Mouse (Mus musculus) Patski (cell line): ENCODE measurements around the gene Plk5. TPM values are rescaled to one million over a fixed set of nuclear protein-coding genes. Genes with fewer than 3 reads are reported as not detected.

Experiments
- ATAC-seq: fragments of 100-300 bp; one replicate; pipeline ENCODE4 v1.8.0; 2021
- CTCF ChIA-PET: fragments of 350-600 bp; sonication (Branson Sonifier 250); formaldehyde crosslinking; loops from one replicate; lab custom pipeline; 2022; ENCODE audit warnings: inconsistent platforms; lab: Charles Lee
- POLR2A ChIA-PET: fragments of 350-600 bp; sonication (Branson Sonifier 250); formaldehyde crosslinking; loops from one replicate; lab custom pipeline; 2022; ENCODE audit warnings: antibody characterized with exemption, inconsistent platforms; lab: Charles Lee
- DNase-seq: peaks from one replicate; pipeline ENCODE4 v3.0.0-alpha.2; 2011; ENCODE audit warnings: low read depth, low spot score
- H3K27me3 ChIP-seq: fragments of 371-371 bp; one replicate; pipeline ENCODE4 v1.5.1; 2021
- CTCF ChIP-seq: fragments of 100-300 bp; IDR thresholded peaks from one replicate; pipeline ENCODE4 v1.5.1; 2021
- in situ Hi-C: fragments of 300-500 bp; cut with MboI; formaldehyde crosslinking; loops from 3 replicates; pipeline ENCODE4 v1.11.1; 2018; ENCODE audit warnings: low pct_unique_long_range_greater_than_20kb, mixed read lengths
- polyA plus RNA-seq: library from polyadenylated mRNA; unstranded; gene quantifications from one replicate; pipeline ENCODE4 v1.2.3, GENCODE M21; 2021

The Plk5 gene
- polyA plus RNA-seq, 1 experiment from 2014 or later, result 0.62 TPM

GRCm38 (mm10) chr10:80374063-80374462 is 17.8 kb downstream of the Plk5 start:
- ChIA-PET CTCF (interaction anchor here (0.8 to 2.4 kb wide), 4 partner anchors 10 to 33 kb away, joined by 4 to 9 read pairs (median 6); no protein-coding TSS in a partner anchor), POLR2A (no interaction called here)
- no peaks in the 10 kb centered on the region for H3K27me3 ChIP-seq
- ATAC-seq, result no peak
- DNase-seq, result no peak
- TF ChIP-seq CTCF, result no peak
- in situ Hi-C loops, result loop anchor here (25.0 kb wide), 1 partner anchor 138 kb away; no protein-coding TSS in a partner anchor

GRCm38 (mm10) chr10:80376160-80376559 is 19.9 kb downstream of the Plk5 start:
- TF ChIP-seq CTCF, result no peak
- no peaks in the 10 kb centered on the region for H3K27me3 ChIP-seq
- CTCF ChIA-PET, result interaction anchor here (0.6 to 3.0 kb wide), 5 partner anchors 10 to 61 kb away, joined by 3 to 10 read pairs (median 3); partner anchors contain the start of gene Uqcr11
- DNase-seq (no peak), ATAC-seq (no peak)
- POLR2A ChIA-PET, result interaction anchor here (0.5 to 0.7 kb wide), 2 partner anchors 26 to 208 kb away, joined by 3 to 5 read pairs; no protein-coding TSS in a partner anchor
- in situ Hi-C loops, result no loop called here

GRCm38 (mm10) chr10:80377716-80378115 is 21.5 kb downstream of the Plk5 start:
- ChIA-PET CTCF (interaction anchor here (1.6 to 3.0 kb wide), 3 partner anchors 9 to 83 kb away, joined by 3 to 10 read pairs (median 9); no protein-coding TSS in a partner anchor), POLR2A (no interaction called here)
- DNase-seq (no peak), ATAC-seq (no peak)
- in situ Hi-C loops, result no loop called here
- no peak for TF ChIP-seq CTCF
- no peaks in the 10 kb centered on the region for H3K27me3 ChIP-seq

GRCm38 (mm10) chr10:80382641-80383365 is 26.5 kb downstream of the Plk5 start:
- CTCF ChIA-PET, result interaction anchor here (1.0 to 2.2 kb wide), 4 partner anchors 8 to 124 kb away, joined by 3 to 7 read pairs (median 4); no protein-coding TSS in a partner anchor
- in situ Hi-C loops, result no loop called here
- ATAC-seq, result no peak
- no peak for DNase-seq
- no peaks in the 10 kb centered on the region for H3K27me3 ChIP-seq
- no peak for TF ChIP-seq CTCF
- POLR2A ChIA-PET, result interaction anchor here (1.2 kb wide), 1 partner anchor 10 kb away, joined by 3 read pairs; no protein-coding TSS in a partner anchor

GRCm38 (mm10) chr10:80383431-80383830 is 27.2 kb downstream of the Plk5 start:
- DNase-seq (no peak), ATAC-seq (no peak)
- H3K27me3 ChIP-seq, result no peaks in the 10 kb centered on the region
- ChIA-PET CTCF (interaction anchor here (1.0 to 2.2 kb wide), 6 partner anchors 9 to 123 kb away, joined by 3 to 10 read pairs (median 4); no protein-coding TSS in a partner anchor), POLR2A (interaction anchor here (1.2 to 5.3 kb wide), 2 partner anchors 10 to 15 kb away, joined by 3 to 38 read pairs; partner anchors contain the start of gene Mbd3)
- in situ Hi-C loops, result no loop called here
- TF ChIP-seq CTCF, result no peak

- no peak for ATAC-seq
- DNase-seq, result no peak
- ChIA-PET CTCF (interaction anchor here (1.0 to 2.2 kb wide), 5 partner anchors 10 to 173 kb away, joined by 3 to 10 read pairs (median 5); no protein-coding TSS in a partner anchor), POLR2A (interaction anchor here (1.0 to 5.3 kb wide), 2 partner anchors 15 to 20 kb away, joined by 3 to 38 read pairs; partner anchors contain the start of gene Mbd3)
- in situ Hi-C loops, result no loop called here
- TF ChIP-seq CTCF, result no peak
- no peaks in the 10 kb centered on the region for H3K27me3 ChIP-seq
Observed at GRCm38 (mm10) chr10:80384115-80384639, 27.9 kb downstream of the Plk5 start.

- ATAC-seq (no peak), DNase-seq (no peak)
- CTCF ChIA-PET, result interaction anchor here (0.7 to 2.2 kb wide), 6 partner anchors 10 to 173 kb away, joined by 3 to 10 read pairs (median 4); no protein-coding TSS in a partner anchor
- TF ChIP-seq CTCF, result no peak
- no peaks in the 10 kb centered on the region for H3K27me3 ChIP-seq
- in situ Hi-C loops, result no loop called here
- POLR2A ChIA-PET, result interaction anchor here (1.0 to 5.3 kb wide), 2 partner anchors 14 to 19 kb away, joined by 3 to 38 read pairs; partner anchors contain the start of gene Mbd3
Observed at GRCm38 (mm10) chr10:80384709-80385108, 28.4 kb downstream of the Plk5 start.

- H3K27me3 ChIP-seq, result no peaks in the 10 kb centered on the region
- ChIA-PET POLR2A (interaction anchor here (1.0 to 5.3 kb wide), 2 partner anchors 14 to 19 kb away, joined by 3 to 38 read pairs; partner anchors contain the start of gene Mbd3), CTCF (interaction anchor here (0.7 to 2.2 kb wide), 5 partner anchors 9 to 172 kb away, joined by 3 to 10 read pairs (median 5); no protein-coding TSS in a partner anchor)
- TF ChIP-seq CTCF, result no peak
- in situ Hi-C loops, result no loop called here
- ATAC-seq, result no peak
- no peak for DNase-seq
Observed at GRCm38 (mm10) chr10:80385310-80385709, 29.1 kb downstream of the Plk5 start.

GRCm38 (mm10) chr10:80385811-80386734 is 29.8 kb downstream of the Plk5 start:
- no peak for TF ChIP-seq CTCF
- no peak for DNase-seq
- no peak for ATAC-seq
- no peaks in the 10 kb centered on the region for H3K27me3 ChIP-seq
- POLR2A ChIA-PET, result interaction anchor here (1.0 to 5.3 kb wide), 3 partner anchors 13 to 20 kb away, joined by 3 to 38 read pairs (median 3); partner anchors contain the start of gene Mbd3
- in situ Hi-C loops, result no loop called here
- CTCF ChIA-PET, result interaction anchor here (1.0 to 2.2 kb wide), 4 partner anchors 9 to 171 kb away, joined by 4 to 10 read pairs (median 7); no protein-coding TSS in a partner anchor
